In the genomic region with DNA sequence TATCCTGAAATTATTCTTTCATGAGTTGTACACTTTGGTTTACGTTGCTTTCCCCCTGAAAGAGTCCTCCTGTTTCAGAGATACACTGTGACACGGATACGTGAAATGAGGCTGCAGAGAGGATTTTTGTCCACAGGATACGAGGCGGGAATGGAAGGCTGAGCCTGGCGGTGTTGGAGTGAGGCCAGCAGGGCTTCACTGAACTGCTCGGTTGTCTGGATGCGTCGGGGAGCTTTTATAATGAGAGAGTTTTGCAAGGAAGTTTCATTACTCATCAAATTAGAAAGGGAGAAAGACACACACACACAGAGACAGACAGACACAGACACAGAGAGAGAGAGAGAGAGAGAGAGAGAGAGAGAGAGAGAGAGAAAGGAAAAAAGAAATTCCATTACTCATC, we compare ENCODE assay signal across 14 mouse cellular contexts. TPM values are rescaled to one million over a fixed set of nuclear protein-coding genes. Genes with fewer than 3 reads are reported as not detected.
DNase-seq lines count a peak whose midpoint lies in the region; ATAC-seq and TF ChIP-seq lines count a peak whose summit lies in the region.
"Had no signal": no experiment of that assay in that cellular context is flagged by ENCODE, and none has a peak within 500 bp of the region (broad histone marks: within the 10 kb centered on the region; RNA-seq: fewer than 3 reads in every experiment).

No protein-coding gene starts in this region.

- 0 out of 2 replicates have a peak, but pooled peaks cover 3% of the 10 kb centered on the region for H3K9me3 ChIP-seq in hindbrain, postnatal 0 days (ENCODE audit: low read length)
- no peaks in the 10 kb centered on the region for H3K9me3 ChIP-seq in hindbrain, embryonic 13.5 days
- 0 out of 2 replicates have a peak, but pooled peaks cover 6% of the 10 kb centered on the region for H3K9me3 ChIP-seq in midbrain, embryonic 14.5 days (ENCODE audit: control insufficient read depth, low read length)
- peaks cover 6% of the 10 kb centered on the region; the same call in 1 of the 2 replicates for H3K9me3 ChIP-seq in midbrain, embryonic 13.5 days
- peaks cover 7% of the 10 kb centered on the region for H3K9me3 ChIP-seq in embryonic facial prominence, embryonic 14.5 days (ENCODE audit: control insufficient read depth, low read length)
- H3K9me3 ChIP-seq: hindbrain, embryonic 15.5 days; liver, embryonic 12.5 days had no signal

- DNase-seq in hindbrain, postnatal 0 days (ENCODE audit: low spot score) = peak; percentile 66
- peak; percentile 63 for DNase-seq in midbrain, embryonic 14.5 days
- DNase-seq in cerebellum, adult 2 months = peak; percentile 68 to 73
- peak; percentile 63 for DNase-seq in embryonic facial prominence, embryonic 14.5 days (ENCODE audit: low spot score)
- DNase-seq in ovary, postnatal 14 days (ENCODE audit: low spot score) = no peak
- DNase-seq: kidney, postnatal 36 days; thymus, postnatal 25 days had no signal

- H3K36me3 ChIP-seq in hindbrain, postnatal 0 days (ENCODE audit: insufficient read depth, low read length) = no peaks in the 10 kb centered on the region
- H3K36me3 ChIP-seq in hindbrain, embryonic 13.5 days = no peaks in the 10 kb centered on the region
- H3K36me3 ChIP-seq in midbrain, embryonic 14.5 days (ENCODE audit: control insufficient read depth, insufficient read depth, low read length) = no peaks in the 10 kb centered on the region
- no peaks in the 10 kb centered on the region for H3K36me3 ChIP-seq in midbrain, embryonic 13.5 days
- H3K36me3 ChIP-seq in embryonic facial prominence, embryonic 14.5 days (ENCODE audit: control insufficient read depth, insufficient read depth, low read length) = no peaks in the 10 kb centered on the region
- H3K36me3 ChIP-seq: hindbrain, embryonic 15.5 days; liver, embryonic 12.5 days; neural tube, embryonic 15.5 days had no signal

- H3K4me2 ChIP-seq in hindbrain, postnatal 0 days (ENCODE audit: low read depth, low read length) = no peak overlapping the region
- no peak overlapping the region for H3K4me2 ChIP-seq in hindbrain, embryonic 13.5 days
- no peak overlapping the region for H3K4me2 ChIP-seq in midbrain, embryonic 14.5 days (ENCODE audit: low read length)
- no peak overlapping the region for H3K4me2 ChIP-seq in midbrain, embryonic 13.5 days (replicated peaks)
- H3K4me2 ChIP-seq in embryonic facial prominence, embryonic 14.5 days (ENCODE audit: low read depth, low read length) = no peak overlapping the region
- H3K4me2 ChIP-seq: hindbrain, embryonic 15.5 days; liver, embryonic 12.5 days; neural tube, embryonic 15.5 days had no signal

- WGBS in hindbrain, postnatal 0 days = 28% methylated on average over 9 of the region's 9 CpGs
- WGBS in hindbrain, embryonic 13.5 days = 60% methylated on average over 9 of the region's 9 CpGs
- WGBS in midbrain, embryonic 14.5 days = 55% methylated on average over 9 of the region's 9 CpGs
- 65% methylated on average over 9 of the region's 9 CpGs for WGBS in midbrain, embryonic 13.5 days
- WGBS in cerebellum, adult 2 months = 12% methylated on average over 9 of the region's 9 CpGs
- WGBS in embryonic facial prominence, embryonic 14.5 days = 50% methylated on average over 9 of the region's 9 CpGs

- no peak overlapping the region for H3K27ac ChIP-seq in hindbrain, postnatal 0 days
- H3K27ac ChIP-seq in hindbrain, embryonic 13.5 days = no peak overlapping the region
- no peak overlapping the region for H3K27ac ChIP-seq in midbrain, embryonic 14.5 days (replicated peaks; ENCODE audit: low read depth, low read length)
- H3K27ac ChIP-seq in midbrain, embryonic 13.5 days = no peak overlapping the region
- H3K27ac ChIP-seq in cerebellum, adult 2 months (ENCODE audit: insufficient read depth, low read length) = no peak overlapping the region
- H3K27ac ChIP-seq in embryonic facial prominence, embryonic 14.5 days (replicated peaks; ENCODE audit: low read depth, low read length) = no peak overlapping the region; the same call in 1 of the 2 replicates
- H3K27ac ChIP-seq: hindbrain, embryonic 15.5 days; liver, embryonic 12.5 days; macrophage; neural tube, embryonic 15.5 days had no signal

- TF ChIP-seq POLR2A in cerebellum, adult 2 months (IDR thresholded peaks at IDR 0.05; ENCODE audit: borderline replicate concordance, insufficient read depth, low read length) = no peak

- H3K4me3 ChIP-seq in hindbrain, postnatal 0 days (ENCODE audit: low read length) = no peak overlapping the region
- H3K4me3 ChIP-seq in hindbrain, embryonic 13.5 days = no peak overlapping the region
- H3K4me3 ChIP-seq in midbrain, embryonic 14.5 days (replicated peaks; ENCODE audit: low read depth, low read length) = no peak overlapping the region
- no peak overlapping the region for H3K4me3 ChIP-seq in midbrain, embryonic 13.5 days (replicated peaks)
- H3K4me3 ChIP-seq in cerebellum, adult 2 months (replicated peaks; ENCODE audit: insufficient read depth, low read depth, low read length) = no peak overlapping the region
- no peak overlapping the region for H3K4me3 ChIP-seq in embryonic facial prominence, embryonic 14.5 days (ENCODE audit: low read depth, low read length)
- H3K4me3 ChIP-seq: hindbrain, embryonic 15.5 days; liver, embryonic 12.5 days; neural tube, embryonic 15.5 days had no signal

- ATAC-seq in hindbrain, postnatal 0 days = no peak
- ATAC-seq in hindbrain, embryonic 13.5 days (ENCODE audit: low FRiP score) = no peak
- no peak for ATAC-seq in midbrain, embryonic 14.5 days (ENCODE audit: low FRiP score, low TSS enrichment)
- ATAC-seq in midbrain, embryonic 13.5 days = no peak
- no peak for ATAC-seq in embryonic facial prominence, embryonic 14.5 days (ENCODE audit: low read depth)
- ATAC-seq: CD4-positive, CD25-positive, alpha-beta regulatory T cell, adult 4 months; liver, embryonic 12.5 days had no signal

- H3K27me3 ChIP-seq in hindbrain, postnatal 0 days (ENCODE audit: insufficient read depth, low read length) = no peaks in the 10 kb centered on the region
- no peaks in the 10 kb centered on the region for H3K27me3 ChIP-seq in hindbrain, embryonic 13.5 days
- no peaks in the 10 kb centered on the region for H3K27me3 ChIP-seq in midbrain, embryonic 14.5 days (ENCODE audit: control insufficient read depth, insufficient read depth, low read length)
- H3K27me3 ChIP-seq in midbrain, embryonic 13.5 days = no peaks in the 10 kb centered on the region
- H3K27me3 ChIP-seq in cerebellum, adult 2 months (ENCODE audit: control insufficient read depth, insufficient read depth, low read length) = no peaks in the 10 kb centered on the region
- H3K27me3 ChIP-seq in embryonic facial prominence, embryonic 14.5 days (replicated peaks; ENCODE audit: control insufficient read depth, insufficient read depth, low read length) = no peaks in the 10 kb centered on the region
- H3K27me3 ChIP-seq: hindbrain, embryonic 15.5 days; liver, embryonic 12.5 days; neural tube, embryonic 15.5 days had no signal

- H3K4me1 ChIP-seq in hindbrain, postnatal 0 days (ENCODE audit: insufficient read depth, low read length) = no peaks in the 10 kb centered on the region
- 0 out of 2 replicates have a peak, but pooled peaks cover 4% of the 10 kb centered on the region for H3K4me1 ChIP-seq in hindbrain, embryonic 13.5 days (replicated peaks)
- H3K4me1 ChIP-seq in midbrain, embryonic 14.5 days (ENCODE audit: control insufficient read depth, insufficient read depth, low read length) = no peaks in the 10 kb centered on the region
- no peaks in the 10 kb centered on the region for H3K4me1 ChIP-seq in midbrain, embryonic 13.5 days (replicated peaks)
- H3K4me1 ChIP-seq in cerebellum, adult 2 months (ENCODE audit: control insufficient read depth, insufficient read depth, low read length) = peaks cover 3% of the 10 kb centered on the region; the same call in 1 of the 2 replicates
- no peaks in the 10 kb centered on the region for H3K4me1 ChIP-seq in embryonic facial prominence, embryonic 14.5 days (ENCODE audit: control insufficient read depth, insufficient read depth, low read length)
- H3K4me1 ChIP-seq: liver, embryonic 12.5 days; neural tube, embryonic 15.5 days had no signal

- no peak overlapping the region; the same call in 1 of the 2 replicates for H3K9ac ChIP-seq in hindbrain, postnatal 0 days (replicated peaks; ENCODE audit: low read length)
- H3K9ac ChIP-seq in hindbrain, embryonic 13.5 days = no peak overlapping the region
- H3K9ac ChIP-seq in midbrain, embryonic 14.5 days (replicated peaks; ENCODE audit: low read length) = no peak overlapping the region
- H3K9ac ChIP-seq in midbrain, embryonic 13.5 days (replicated peaks) = no peak overlapping the region
- no peak overlapping the region for H3K9ac ChIP-seq in embryonic facial prominence, embryonic 14.5 days (ENCODE audit: low read depth, low read length)
- H3K9ac ChIP-seq: hindbrain, embryonic 15.5 days; liver, embryonic 12.5 days; neural tube, embryonic 15.5 days had no signal

- no peak for TF ChIP-seq CTCF in hindbrain, postnatal 0 days (IDR thresholded peaks at IDR 0.05; ENCODE audit: low read depth)
- TF ChIP-seq CTCF in cerebellum, adult 2 months (IDR thresholded peaks at IDR 0.05; ENCODE audit: borderline replicate concordance, insufficient read depth, low read depth, low read length) = no peak

RNA-seq across cellular contexts. Expression of gene Sdk2, which starts 13.8 kb away (rescaled TPM):
- total RNA-seq in hindbrain, postnatal 0 days (2014; rRNA removed) = 30.4 and 32.2 TPM in 2 replicates
- 2.9 and 3.0 TPM in 2 replicates for polyA plus RNA-seq in hindbrain, postnatal 0 days (2015; fragmentation: Nextera tagmentation; extraction: Ambion mirVana)
- 4.2 TPM in 2 replicates for polyA plus RNA-seq in hindbrain, embryonic 13.5 days (2015; fragmentation: Nextera tagmentation; extraction: Ambion mirVana)
- polyA plus RNA-seq in midbrain, embryonic 14.5 days (2014; fragmentation: Nextera tagmentation; extraction: Ambion mirVana) = 3.5 and 5.3 TPM in 2 replicates
- 3.8 and 5.0 TPM in 2 replicates for polyA plus RNA-seq in midbrain, embryonic 13.5 days (2015; fragmentation: Nextera tagmentation; extraction: Ambion mirVana)
- 3.1 and 3.2 TPM in 2 replicates for polyA plus RNA-seq in cerebellum, adult 2 months (2012; rRNA removed)
- 5.9 and 6.3 TPM in 2 replicates for polyA plus RNA-seq in embryonic facial prominence, embryonic 14.5 days (2014; fragmentation: Nextera tagmentation; extraction: Ambion mirVana)
